Mouse (Mus musculus) forebrain, embryonic 15.5 days (tissue): ENCODE measurements at regions not wholly inside any gene's neighbourhood (a gene's known extent, or its start where the extent isn't known, plus 50 kb on each side); places are given as distances from the start of the nearest gene placed in this dataset.
A peak's percentile ranks its signal among the peaks of the same experiment; 100 is the strongest.

Source experiments
- ATAC-seq: fragments of 200-750 bp; cut with Nextera tagmentation; replicated peaks from 2 replicates; pipeline ENCODE4 v1.8.0; 2017; ENCODE audit warnings: mild to moderate bottlenecking, moderate TSS enrichment, moderate library complexity
- H3K27ac ChIP-seq: fragments of 300-500 bp; sonication (generic); replicated peaks from 2 replicates; pipeline ENCODE4 v1.5.1; 2015; ENCODE audit warnings: mild to moderate bottlenecking, inconsistent platforms
- H3K27me3 ChIP-seq: fragments of 300-500 bp; sonication (generic); 2 replicates; pipeline ENCODE4 v1.6.1; 2015; ENCODE audit warnings: inconsistent platforms
- H3K36me3 ChIP-seq: fragments of 300-500 bp; sonication (generic); 2 replicates; pipeline ENCODE4 v1.6.1; 2015; ENCODE audit warnings: mild to moderate bottlenecking, inconsistent platforms
- H3K4me1 ChIP-seq: fragments of 300-500 bp; sonication (generic); 2 replicates; pipeline ENCODE4 v1.6.1; 2015; ENCODE audit warnings: inconsistent platforms
- H3K4me2 ChIP-seq: fragments of 300-500 bp; sonication (generic); replicated peaks from 2 replicates; pipeline ENCODE4 v1.6.1; 2015; ENCODE audit warnings: mild to moderate bottlenecking, inconsistent platforms
- H3K4me3 ChIP-seq: fragments of 300-500 bp; sonication (generic); 2 replicates; pipeline ENCODE4 v1.5.1; 2015; ENCODE audit warnings: mild to moderate bottlenecking, inconsistent platforms
- H3K9ac ChIP-seq: fragments of 300-500 bp; sonication (generic); replicated peaks from 2 replicates; pipeline ENCODE4 v1.6.1; 2015; ENCODE audit warnings: mild to moderate bottlenecking, inconsistent platforms
- H3K9me3 ChIP-seq: fragments of 300-500 bp; sonication (generic); 2 replicates; pipeline ENCODE4 v1.6.1; 2016; ENCODE audit warnings: inconsistent platforms
- WGBS: fragments of 180-500 bp; shearing (Covaris S2); methylation state at CpG from one replicate; pipeline ENCODE4 v1.1.7; 2015; ENCODE audit warnings: mixed read lengths; 5-methylcytosine and 5-hydroxymethylcytosine counted together

GRCm38 (mm10) chr8:101697948-101698347, 1087.5 kb downstream of the Cdh11 start:
- no peaks in the 10 kb centered on the region for H3K27me3 ChIP-seq
- H3K4me1 ChIP-seq, result no peaks in the 10 kb centered on the region
- no peaks in the 10 kb centered on the region for H3K9me3 ChIP-seq
- H3K36me3 ChIP-seq, result no peaks in the 10 kb centered on the region
- H3K27ac ChIP-seq, result no peak overlapping the region
- no peak overlapping the region for H3K9ac ChIP-seq
- WGBS, result 21% methylated on average over 1 of the region's 1 CpGs
- H3K4me3 ChIP-seq, result no peak overlapping the region
- no peak overlapping the region for H3K4me2 ChIP-seq
- no peak for ATAC-seq

- 69% methylated on average over 1 of the region's 1 CpGs for WGBS
- H3K27ac ChIP-seq, result no peak overlapping the region
- H3K36me3 ChIP-seq, result no peaks in the 10 kb centered on the region
- no peaks in the 10 kb centered on the region for H3K9me3 ChIP-seq
- no peaks in the 10 kb centered on the region for H3K4me1 ChIP-seq
- H3K9ac ChIP-seq, result no peak overlapping the region
- no peak overlapping the region for H3K4me3 ChIP-seq
- no peak overlapping the region for H3K4me2 ChIP-seq
- no peaks in the 10 kb centered on the region for H3K27me3 ChIP-seq
- no peak for ATAC-seq
Observed at GRCm38 (mm10) chr8:101690901-101691300, 1094.5 kb downstream of the Cdh11 start.

GRCm38 (mm10) chr8:101668921-101669320, 1116.5 kb downstream of the Cdh11 start:
- H3K27ac ChIP-seq, result no peak overlapping the region
- no peak overlapping the region for H3K4me3 ChIP-seq
- no peaks in the 10 kb centered on the region for H3K36me3 ChIP-seq
- H3K27me3 ChIP-seq, result no peaks in the 10 kb centered on the region
- H3K9me3 ChIP-seq, result no peaks in the 10 kb centered on the region
- H3K4me2 ChIP-seq, result no peak overlapping the region
- no peaks in the 10 kb centered on the region for H3K4me1 ChIP-seq
- WGBS, result 69% methylated on average over 2 of the region's 2 CpGs
- H3K9ac ChIP-seq, result no peak overlapping the region
- no peak for ATAC-seq

GRCm38 (mm10) chr8:101662874-101663273, 1122.6 kb downstream of the Cdh11 start:
- no peaks in the 10 kb centered on the region for H3K4me1 ChIP-seq
- no peak overlapping the region for H3K4me2 ChIP-seq
- H3K4me3 ChIP-seq, result no peak overlapping the region
- no peaks in the 10 kb centered on the region for H3K27me3 ChIP-seq
- H3K27ac ChIP-seq, result no peak overlapping the region
- 72% methylated on average over 2 of the region's 2 CpGs for WGBS
- no peak overlapping the region for H3K9ac ChIP-seq
- no peaks in the 10 kb centered on the region for H3K36me3 ChIP-seq
- no peaks in the 10 kb centered on the region for H3K9me3 ChIP-seq
- no peak for ATAC-seq

- Histone ChIP-seq H3K4me3 (no peak overlapping the region), H3K36me3 (no peaks in the 10 kb centered on the region), H3K27me3 (no peaks in the 10 kb centered on the region), H3K4me1 (no peaks in the 10 kb centered on the region), H3K4me2 (no peak overlapping the region), H3K9ac (no peak overlapping the region), H3K27ac (no peak overlapping the region), H3K9me3 (no peaks in the 10 kb centered on the region)
- no peak for ATAC-seq
- WGBS, result 58% methylated on average over 2 of the region's 2 CpGs
Observed at GRCm38 (mm10) chr8:101655292-101655691, 1130.2 kb downstream of the Cdh11 start.

- Histone ChIP-seq H3K4me3 (no peak overlapping the region), H3K36me3 (no peaks in the 10 kb centered on the region), H3K27ac (no peak overlapping the region), H3K9me3 (no peaks in the 10 kb centered on the region), H3K4me2 (no peak overlapping the region), H3K27me3 (no peaks in the 10 kb centered on the region), H3K9ac (no peak overlapping the region), H3K4me1 (no peaks in the 10 kb centered on the region)
- WGBS, result 30% methylated on average over 1 of the region's 1 CpGs
- ATAC-seq, result no peak
Observed at GRCm38 (mm10) chr8:101628816-101629215, 1156.6 kb downstream of the Cdh11 start.

- no peak for ATAC-seq
- Histone ChIP-seq H3K9me3 (no peaks in the 10 kb centered on the region), H3K4me2 (no peak overlapping the region), H3K4me3 (no peak overlapping the region), H3K27ac (no peak overlapping the region), H3K27me3 (no peaks in the 10 kb centered on the region), H3K4me1 (no peaks in the 10 kb centered on the region), H3K36me3 (no peaks in the 10 kb centered on the region), H3K9ac (no peak overlapping the region)
- 65% methylated on average over 1 of the region's 1 CpGs for WGBS
Observed at GRCm38 (mm10) chr8:101621941-101622340, 1163.5 kb downstream of the Cdh11 start.

GRCm38 (mm10) chr8:101591115-101591514, 1194.3 kb downstream of the Cdh11 start:
- H3K27me3 ChIP-seq, result no peaks in the 10 kb centered on the region
- H3K4me1 ChIP-seq, result peaks cover 11% of the 10 kb centered on the region
- peak overlapping the region; percentile 79 for H3K27ac ChIP-seq
- peak; percentile 59 for ATAC-seq
- no peak overlapping the region for H3K9ac ChIP-seq
- H3K4me3 ChIP-seq, result no peak overlapping the region
- H3K36me3 ChIP-seq, result no peaks in the 10 kb centered on the region
- H3K4me2 ChIP-seq, result no peak overlapping the region
- H3K9me3 ChIP-seq, result no peaks in the 10 kb centered on the region

GRCm38 (mm10) chr8:101590639-101591038, 1194.8 kb downstream of the Cdh11 start:
- WGBS, result 37% methylated on average over 3 of the region's 3 CpGs
- Histone ChIP-seq H3K36me3 (no peaks in the 10 kb centered on the region), H3K4me1 (peaks cover 11% of the 10 kb centered on the region), H3K27me3 (no peaks in the 10 kb centered on the region), H3K4me2 (no peak overlapping the region), H3K27ac (peak overlapping the region; percentile 79), H3K4me3 (no peak overlapping the region), H3K9ac (no peak overlapping the region), H3K9me3 (no peaks in the 10 kb centered on the region)
- peak; percentile 78 for ATAC-seq

GRCm38 (mm10) chr8:101564447-101564846, 1221.0 kb downstream of the Cdh11 start:
- Histone ChIP-seq H3K4me1 (no peaks in the 10 kb centered on the region), H3K27ac (no peak overlapping the region), H3K36me3 (no peaks in the 10 kb centered on the region), H3K9ac (no peak overlapping the region), H3K27me3 (no peaks in the 10 kb centered on the region), H3K4me2 (no peak overlapping the region), H3K4me3 (no peak overlapping the region), H3K9me3 (no peaks in the 10 kb centered on the region)
- no peak for ATAC-seq
- 89% methylated on average over 5 of the region's 5 CpGs for WGBS

GRCm38 (mm10) chr8:101522758-101523157, 1262.7 kb downstream of the Cdh11 start:
- Histone ChIP-seq H3K4me2 (no peak overlapping the region), H3K27me3 (no peaks in the 10 kb centered on the region), H3K36me3 (no peaks in the 10 kb centered on the region), H3K9me3 (no peaks in the 10 kb centered on the region), H3K4me3 (no peak overlapping the region), H3K4me1 (no peaks in the 10 kb centered on the region), H3K27ac (no peak overlapping the region), H3K9ac (no peak overlapping the region)
- WGBS, result 35% methylated on average over 1 of the region's 1 CpGs
- ATAC-seq, result no peak

- Histone ChIP-seq H3K36me3 (no peaks in the 10 kb centered on the region), H3K4me2 (no peak overlapping the region), H3K4me3 (no peak overlapping the region), H3K9me3 (no peaks in the 10 kb centered on the region), H3K27ac (no peak overlapping the region), H3K9ac (no peak overlapping the region), H3K4me1 (no peaks in the 10 kb centered on the region), H3K27me3 (no peaks in the 10 kb centered on the region)
- 72% methylated on average over 2 of the region's 2 CpGs for WGBS
- no peak for ATAC-seq
Observed at GRCm38 (mm10) chr8:101478554-101479314, 1306.7 kb downstream of the Cdh11 start.

- ATAC-seq, result peak; percentile 93
- H3K4me1 ChIP-seq, result 0 out of 2 replicates have a peak, but pooled peaks cover 3% of the 10 kb centered on the region
- H3K36me3 ChIP-seq, result no peaks in the 10 kb centered on the region
- H3K4me2 ChIP-seq, result no peak overlapping the region
- H3K9me3 ChIP-seq, result no peaks in the 10 kb centered on the region
- WGBS, result 36% methylated on average over 3 of the region's 3 CpGs
- H3K4me3 ChIP-seq, result no peak overlapping the region
- H3K27me3 ChIP-seq, result no peaks in the 10 kb centered on the region
- no peak overlapping the region for H3K27ac ChIP-seq
- H3K9ac ChIP-seq, result no peak overlapping the region
Observed at GRCm38 (mm10) chr8:101466363-101466762, 1319.1 kb downstream of the Cdh11 start.
